Mouse (Mus musculus) kidney, postnatal 10 days (tissue): ENCODE data around the gene Arhgdia.
A peak's percentile ranks its signal among the peaks of the same experiment; 100 is the strongest.

Experiments
- DNase-seq: peaks from one replicate; pipeline ENCODE4 v3.0.0; 2021; ENCODE audit warnings: mixed read lengths

Arhgdia gene

DNA sequence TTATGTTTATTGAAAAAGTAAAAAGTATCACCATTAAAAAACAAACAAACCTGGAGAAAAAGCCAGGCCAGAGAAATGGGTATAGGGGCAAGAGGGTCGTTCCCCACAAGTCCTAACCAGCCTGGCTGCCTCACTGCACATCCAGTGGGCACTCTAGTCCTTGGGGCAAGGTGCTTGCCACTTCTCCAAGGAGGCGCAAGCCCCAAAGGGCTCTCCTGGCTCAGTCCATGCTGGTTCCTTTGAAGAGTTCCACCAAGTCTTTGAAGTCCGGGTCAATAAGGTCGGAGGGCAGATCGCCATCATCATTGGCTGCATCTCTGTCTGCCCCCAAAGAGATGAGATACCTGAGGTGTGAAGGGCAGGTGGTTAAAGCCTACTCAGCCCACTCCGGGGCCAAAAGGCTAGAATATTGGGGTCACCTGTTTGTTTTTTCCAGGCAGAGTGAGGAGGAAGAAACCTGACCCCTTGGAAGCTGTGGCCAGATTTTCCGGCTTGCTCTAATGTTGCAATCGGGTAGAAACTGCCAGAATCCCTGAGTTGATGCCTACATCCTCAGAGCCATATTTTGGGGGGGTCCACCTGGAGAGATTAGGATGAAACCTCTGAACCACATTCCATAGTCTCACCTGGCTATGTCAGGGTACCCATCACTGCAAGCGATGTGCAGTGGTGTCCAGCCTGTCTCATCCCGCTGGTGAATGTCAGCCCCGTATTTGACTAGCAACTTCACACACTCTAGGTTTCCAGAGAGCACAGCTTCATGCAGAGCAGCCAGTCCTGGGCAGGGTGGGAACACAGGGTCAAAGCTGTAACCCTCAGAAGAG is 31.2 kb downstream of the Arhgdia start:
- DNase-seq = peak; percentile 42

- DNase-seq = peak; percentile 98
Measured at GRCm38 (mm10) chr11:120549168-120549945, 32.1 kb downstream of the Arhgdia start, which contains the start of gene Mcrip1. Gene Mcrip1 (minus strand): TSS chr11:120549727.

DNA sequence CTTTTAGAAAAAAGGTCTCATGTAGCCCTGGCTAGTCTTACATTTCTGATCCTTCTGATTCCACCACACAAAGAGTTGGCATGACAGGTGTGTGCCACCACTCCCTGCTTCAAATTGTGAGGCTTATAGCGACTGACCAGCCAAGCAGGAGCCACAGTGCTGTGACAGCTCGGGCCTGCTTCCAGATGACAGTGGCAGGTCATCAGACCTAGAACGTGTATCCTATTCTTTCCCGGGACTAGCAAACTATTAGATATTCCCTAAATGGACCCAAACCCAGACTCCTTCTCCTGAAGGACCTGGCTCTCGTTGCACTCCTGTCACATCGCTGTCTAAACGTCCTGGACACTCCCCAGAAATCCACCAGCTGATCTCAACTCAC is 32.6 kb downstream of the Arhgdia start:
- DNase-seq = no peak

GRCm38 (mm10) chr11:120548214-120548613 is 33.2 kb downstream of the Arhgdia start:
- DNase-seq = no peak

DNA sequence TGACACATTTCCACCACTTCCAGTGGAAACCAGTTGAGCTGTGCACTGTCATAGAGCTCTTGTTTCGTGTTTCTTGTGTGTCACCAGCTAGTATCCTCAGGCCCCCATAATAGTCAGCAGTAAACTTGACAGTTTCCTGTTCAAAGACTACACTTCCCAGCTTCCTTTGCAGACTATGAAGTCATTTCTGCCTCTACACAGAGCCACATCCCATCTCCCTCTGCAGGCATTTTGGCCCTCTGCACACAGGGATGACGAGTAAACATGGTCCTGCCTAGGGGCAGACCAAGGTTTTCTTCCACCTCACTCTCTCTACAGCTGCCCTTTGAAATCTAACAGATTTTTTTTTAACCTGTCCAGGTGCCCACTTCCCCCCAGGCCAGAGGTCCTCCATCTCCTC is 34.0 kb downstream of the Arhgdia start:
- no peak for DNase-seq

GRCm38 (mm10) chr11:120545964-120546363 is 35.5 kb downstream of the Arhgdia start:
- peak; percentile 56 for DNase-seq

DNA sequence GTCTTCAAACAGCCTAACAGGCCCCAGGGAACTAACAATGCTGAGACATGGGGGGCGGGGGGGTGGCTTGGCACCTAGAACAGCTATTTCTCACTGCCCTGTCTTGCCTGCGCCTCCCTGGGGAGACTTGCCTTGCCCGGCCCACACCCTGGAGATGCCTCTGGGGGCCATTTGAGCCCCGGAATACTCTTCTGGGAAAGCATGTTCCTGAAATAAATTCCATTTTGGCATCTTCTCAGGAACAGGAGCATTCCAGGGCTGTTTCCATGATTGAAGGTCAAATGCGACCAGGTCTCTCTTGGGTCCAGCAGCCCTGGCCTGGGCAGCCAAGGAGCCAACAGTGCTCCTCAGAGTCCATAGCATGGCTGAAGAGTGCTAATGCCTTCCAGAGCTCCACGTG is 39.0 kb downstream of the Arhgdia start:
- no peak for DNase-seq

DNA sequence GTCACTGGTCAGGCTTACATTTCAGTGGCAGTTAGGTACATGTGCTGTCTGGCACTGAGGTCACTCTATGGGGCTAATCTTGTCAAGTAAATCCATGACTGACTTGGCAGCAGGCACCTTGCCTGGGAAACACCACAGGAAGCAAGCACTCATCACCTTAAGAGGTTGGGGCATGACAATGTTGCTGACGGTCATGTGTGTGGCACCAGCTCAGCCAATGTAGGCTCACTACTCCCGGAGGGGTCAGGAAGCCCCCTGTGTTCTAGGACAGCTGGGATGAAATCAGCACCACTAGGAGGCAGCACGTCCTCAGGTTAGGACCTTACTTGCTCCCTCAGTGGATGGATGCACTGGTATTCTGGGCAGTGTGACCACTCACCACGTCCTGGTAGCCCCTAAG is 39.5 kb downstream of the Arhgdia start:
- peak; percentile 57 for DNase-seq

GRCm38 (mm10) chr11:120539285-120540014 is 42.0 kb downstream of the Arhgdia start:
- peak; percentile 76 for DNase-seq

DNA sequence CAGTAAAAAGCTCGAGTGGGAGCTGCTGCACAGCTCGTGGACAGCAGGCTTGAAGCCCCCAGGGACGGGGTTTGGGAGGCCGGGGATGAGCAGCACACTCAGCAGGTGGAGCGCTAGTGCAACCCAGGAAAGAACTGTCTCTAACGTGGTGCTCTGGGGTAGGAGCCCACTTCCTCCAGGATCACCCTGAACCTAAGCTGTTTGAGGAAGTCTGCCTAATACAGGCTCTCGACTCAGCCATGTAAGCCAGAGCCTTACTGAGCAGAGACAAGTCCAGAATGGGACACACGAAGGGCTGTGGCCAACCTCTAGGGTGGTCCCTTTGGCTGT is 42.5 kb downstream of the Arhgdia start:
- DNase-seq = no peak

DNA sequence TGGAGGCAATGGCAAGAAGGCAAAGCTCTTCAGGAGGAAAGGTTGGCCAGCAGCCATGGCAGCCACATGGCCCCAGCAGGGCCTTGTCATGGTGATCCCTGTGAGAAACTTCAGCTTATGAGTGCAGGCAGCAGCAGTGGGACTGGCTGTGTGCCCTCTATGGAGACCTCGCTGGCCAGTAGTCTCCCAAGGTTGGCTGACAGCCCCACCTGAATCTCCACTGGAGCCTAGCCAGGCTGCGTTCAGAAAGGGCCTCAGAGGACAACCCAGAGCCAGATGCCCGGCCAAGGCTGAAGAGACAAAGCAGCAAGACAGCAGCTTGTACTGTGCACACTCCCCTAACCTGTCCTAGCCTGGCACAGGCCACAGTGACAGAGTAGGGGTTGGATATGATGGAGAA is 42.9 kb downstream of the Arhgdia start:
- DNase-seq = peak; percentile 75

- DNase-seq = no peak
Measured at GRCm38 (mm10) chr11:120535804-120536203, 45.6 kb downstream of the Arhgdia start.

DNA sequence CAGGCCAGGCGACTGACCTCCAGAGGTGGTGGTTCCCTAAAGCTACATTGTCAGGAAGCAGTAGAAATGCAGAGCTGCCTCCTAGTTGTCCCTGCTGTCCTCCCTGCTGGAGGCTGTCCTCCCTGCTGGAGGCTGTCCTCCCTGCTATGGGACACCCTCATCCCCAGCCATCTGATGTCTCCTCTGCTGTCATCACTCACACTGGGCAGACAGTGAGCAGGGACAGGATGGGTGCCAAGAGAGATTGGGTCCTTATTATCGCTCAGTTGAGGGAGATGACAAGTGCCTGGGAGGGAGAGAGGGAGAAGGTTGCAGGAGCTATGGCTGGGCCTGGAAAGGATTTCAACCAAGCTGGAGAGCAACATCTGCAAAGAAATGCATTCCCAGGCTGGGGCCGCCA is 46.3 kb downstream of the Arhgdia start:
- DNase-seq = no peak

- no peak for DNase-seq
Measured at GRCm38 (mm10) chr11:120534093-120534492, 47.3 kb downstream of the Arhgdia start.

DNA sequence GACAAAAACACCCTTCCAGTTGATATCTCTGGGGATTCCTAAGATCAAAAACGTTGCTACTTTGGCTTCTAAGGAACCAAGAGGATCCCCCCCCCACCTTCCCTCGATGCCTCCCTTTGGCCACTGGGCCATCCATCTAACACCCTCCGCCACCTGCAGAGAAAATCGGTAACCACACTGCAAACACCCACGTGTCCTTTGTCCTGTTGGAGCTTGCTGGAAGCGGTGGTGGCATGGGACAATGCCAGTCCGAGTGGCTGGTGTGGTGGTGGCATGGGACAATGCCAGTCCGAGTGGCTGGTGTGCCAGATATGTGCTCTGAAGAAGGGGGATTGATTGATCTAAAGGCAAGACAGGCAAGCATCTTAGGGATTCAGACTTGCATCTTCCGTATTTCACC is 49.8 kb downstream of the Arhgdia start:
- DNase-seq = no peak

DNA sequence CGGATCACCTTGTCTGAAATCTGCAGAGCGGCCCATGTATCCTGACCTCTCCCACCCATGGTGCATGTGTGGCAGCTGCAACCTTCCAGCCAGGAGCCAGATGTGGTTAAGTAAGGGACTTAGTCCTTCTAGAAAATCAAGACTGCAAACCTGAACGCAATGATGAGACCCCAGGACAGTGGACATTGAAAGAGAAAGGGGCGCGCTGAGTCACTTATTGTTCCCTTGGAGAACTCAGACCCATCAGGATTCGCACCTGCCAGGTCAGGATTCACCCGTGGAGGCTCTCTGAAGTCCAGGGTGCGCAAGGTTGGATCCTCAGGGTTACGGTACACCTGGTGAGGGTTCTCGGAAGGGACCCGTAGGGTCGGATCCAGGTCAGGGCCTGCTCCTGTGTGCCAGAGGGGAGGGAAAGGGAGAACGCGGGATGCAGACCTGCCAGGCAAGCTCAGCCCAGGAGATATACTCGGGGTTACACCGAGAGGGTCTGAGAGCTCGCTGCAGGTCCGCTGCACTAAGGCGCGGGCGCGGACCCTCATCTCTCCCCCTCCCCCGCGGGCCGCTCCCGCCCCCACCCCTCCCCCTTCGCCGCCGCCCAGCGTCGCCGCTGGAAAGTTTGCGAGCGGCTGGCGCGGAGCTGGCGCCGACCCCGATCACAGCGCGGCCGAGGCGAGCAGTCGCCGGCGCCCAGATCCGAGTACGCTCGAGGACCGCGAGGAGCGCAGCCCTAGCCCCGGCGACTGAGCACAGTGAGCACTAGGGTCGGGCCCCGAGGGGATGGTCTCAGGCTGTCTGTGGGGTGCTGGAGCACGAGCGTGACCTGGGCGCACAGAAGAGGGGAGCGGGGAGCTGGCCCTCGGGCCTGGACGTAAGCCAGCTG is 51.1 kb downstream of the Arhgdia start, which contains the start of gene Gcgr:
Gene Gcgr, plus strand, starts transcription at position 615 of the 880 bp plus-strand sequence.
- peak; percentile 49 for DNase-seq

- DNase-seq = no peak
Measured at GRCm38 (mm10) chr11:120528903-120529302, 52.5 kb downstream of the Arhgdia start.
